Mouse (Mus musculus): ENCODE measurements around the gene Rab3d.

DNA sequence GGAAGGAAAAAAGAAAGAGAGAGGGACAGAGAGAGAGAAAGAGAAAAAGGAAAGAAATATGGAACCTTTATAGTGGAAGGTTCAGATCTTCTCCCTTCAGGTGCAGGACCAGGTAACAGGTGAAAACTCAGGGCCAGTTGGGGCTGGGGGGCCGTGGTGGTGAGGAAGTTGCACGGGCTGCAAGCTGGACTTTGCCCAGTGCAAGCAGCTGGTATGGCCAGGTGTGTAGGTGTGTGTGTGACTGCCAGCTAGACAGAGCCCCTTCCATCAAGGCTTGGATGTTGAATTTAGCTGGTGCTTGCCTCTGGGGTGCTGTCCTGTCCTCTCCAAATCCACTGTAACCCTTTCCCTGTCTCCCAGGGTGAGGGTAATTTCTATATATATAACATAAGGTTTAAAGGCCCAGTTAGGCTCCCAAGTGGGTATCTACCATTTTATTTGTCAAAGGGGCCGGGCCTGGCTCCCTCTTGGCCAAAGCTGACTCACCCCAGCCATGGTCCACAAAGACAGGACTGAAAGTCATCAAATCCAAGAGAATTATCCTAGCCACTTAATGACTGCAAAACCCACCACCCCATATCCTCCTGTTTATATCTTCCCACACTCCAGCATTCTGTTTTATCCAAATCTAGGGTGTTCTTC is 1.0 kb downstream of the Rab3d start:
- TF ChIP-seq TAL1 (IDR thresholded peaks at IDR 0.05; ENCODE audit: low read length) (no peak), GATA1 (IDR thresholded peaks at IDR 0.05; ENCODE audit: low read length) (no peak)
